Mouse (Mus musculus) embryonic fibroblast, embryonic 13.5 days (primary cell): Measurements from ENCODE around the gene Apln.

Source experiments
- CTCF ChIP-seq: IDR thresholded peaks from 2 replicates; pipeline ENCODE4 v1.5.1; 2011; ENCODE audit warnings: mild to moderate bottlenecking, control low read depth, low read length, moderate library complexity, borderline replicate concordance; ENCODE audit not compliant: insufficient read depth
- POLR2A ChIP-seq: IDR thresholded peaks from 2 replicates; pipeline ENCODE4 v1.6.1; 2011; ENCODE audit warnings: low read depth, mild to moderate bottlenecking, control low read depth, low read length, moderate library complexity

GRCm38 (mm10) chrX:47977078-47977477, 57.6 kb downstream of the Apln start:
- no peak for TF ChIP-seq CTCF
- no peak for TF ChIP-seq POLR2A
